Mouse (Mus musculus): Measurements from ENCODE around the gene Olfr984. TPM values are rescaled to one million over a fixed set of nuclear protein-coding genes. Genes with fewer than 3 reads are reported as not detected.

Gene Olfr984
- polyA plus RNA-seq, 1 experiment from 2014 or later, result not detected

- no peak overlapping the region for H3K27ac ChIP-seq
- H3K9ac ChIP-seq, result no peak overlapping the region
- no peaks in the 10 kb centered on the region for H3K4me1 ChIP-seq (replicated peaks)
- H3K4me3 ChIP-seq (replicated peaks), result no peak overlapping the region
- no peaks in the 10 kb centered on the region for H3K36me3 ChIP-seq
- WGBS (ENCODE audit: insufficient replicate concordance), result 77% methylated on average over 19 of the region's 19 CpGs
- no peaks in the 10 kb centered on the region for H3K27me3 ChIP-seq
- ATAC-seq (ENCODE audit: low read depth) (no peak), DNase-seq (no peak)
- H3K9me3 ChIP-seq (replicated peaks), result no peaks in the 10 kb centered on the region
- H3K4me2 ChIP-seq, result no peak overlapping the region
Measured at GRCm38 (mm10) chr9:40050138-40050537, 63.9 kb downstream of the Olfr984 start.

Other genes starting within 250 kb of the Olfr984 start
- gene Olfr972, start 247.8 kb downstream of the Olfr984 start, polyA plus RNA-seq (2015; fragmentation: Nextera tagmentation; extraction: Ambion mirVana), result not detected in 2 replicates
- not detected in 2 replicates for gene Olfr229, start 206.9 kb downstream of the Olfr984 start, polyA plus RNA-seq (2015; fragmentation: Nextera tagmentation; extraction: Ambion mirVana)
- not detected in 2 replicates for gene Olfr974, start 176.7 kb downstream of the Olfr984 start, polyA plus RNA-seq (2015; fragmentation: Nextera tagmentation; extraction: Ambion mirVana)
- gene Olfr975, start 162.2 kb downstream of the Olfr984 start, polyA plus RNA-seq (2015; fragmentation: Nextera tagmentation; extraction: Ambion mirVana), result not detected in 2 replicates
- not detected in 2 replicates for gene Olfr976, start 153.1 kb downstream of the Olfr984 start, polyA plus RNA-seq (2015; fragmentation: Nextera tagmentation; extraction: Ambion mirVana)
- not detected in 2 replicates for gene Olfr978, start 122.1 kb downstream of the Olfr984 start, polyA plus RNA-seq (2015; fragmentation: Nextera tagmentation; extraction: Ambion mirVana)
- not detected in 2 replicates for gene Olfr979, start 110.7 kb downstream of the Olfr984 start, polyA plus RNA-seq (2015; fragmentation: Nextera tagmentation; extraction: Ambion mirVana)
- not detected in 2 replicates for gene Olfr980, start 104.6 kb downstream of the Olfr984 start, polyA plus RNA-seq (2015; fragmentation: Nextera tagmentation; extraction: Ambion mirVana)
- gene Olfr981, start 92.7 kb downstream of the Olfr984 start, polyA plus RNA-seq (2015; fragmentation: Nextera tagmentation; extraction: Ambion mirVana), result not detected in 2 replicates
- not detected in 2 replicates for gene Olfr982, start 40.4 kb downstream of the Olfr984 start, polyA plus RNA-seq (2015; fragmentation: Nextera tagmentation; extraction: Ambion mirVana)
- gene Olfr983, start 20.6 kb downstream of the Olfr984 start, polyA plus RNA-seq (2015; fragmentation: Nextera tagmentation; extraction: Ambion mirVana), result not detected in 2 replicates
- gene Olfr985, start 16.0 kb upstream of the Olfr984 start, polyA plus RNA-seq (2015; fragmentation: Nextera tagmentation; extraction: Ambion mirVana), result not detected in 2 replicates
- gene Tmem225, start 33.9 kb upstream of the Olfr984 start, polyA plus RNA-seq (2015; fragmentation: Nextera tagmentation; extraction: Ambion mirVana), result not detected in 2 replicates
- not detected in 2 replicates for gene Olfr986, start 66.7 kb upstream of the Olfr984 start, polyA plus RNA-seq (2015; fragmentation: Nextera tagmentation; extraction: Ambion mirVana)
- gene Zfp202, start 78.1 kb upstream of the Olfr984 start, polyA plus RNA-seq (2015; fragmentation: Nextera tagmentation; extraction: Ambion mirVana), result 0.93 and 0.97 TPM in 2 replicates
- gene Scn3b, start 155.0 kb upstream of the Olfr984 start, polyA plus RNA-seq (2015; fragmentation: Nextera tagmentation; extraction: Ambion mirVana), result 0.30 and 0.41 TPM in 2 replicates